Mouse (Mus musculus) liver, postnatal 0 days (tissue): ENCODE data around the gene Sema6b.

Experiments used
- CTCF ChIP-seq: sonication (generic); IDR thresholded peaks from 2 replicates; pipeline ENCODE4 v1.5.1; 2016; ENCODE audit warnings: antibody characterized with exemption, low read depth
- EP300 ChIP-seq: IDR thresholded peaks from 2 replicates; pipeline ENCODE4 v1.6.1; 2016; ENCODE audit warnings: antibody characterized with exemption, low read depth, mild to moderate bottlenecking

GRCm38 (mm10) chr17:56146131-56146530 is 6.0 kb upstream of the Sema6b start:
- no peak for TF ChIP-seq CTCF
- TF ChIP-seq EP300: no peak
